Mouse (Mus musculus) myocyte (in vitro differentiated cells): ENCODE measurements at regions not wholly inside any gene's neighbourhood (a gene's known extent, or its start where the extent isn't known, plus 50 kb on each side); places are given as distances from the start of the nearest gene placed in this dataset.

Experiments used
- H3K27me3 ChIP-seq: one replicate; pipeline ENCODE4 v1.6.1; 2011; ENCODE audit not compliant: control insufficient read depth, insufficient read depth, insufficient read length
- H3K36me3 ChIP-seq: one replicate; pipeline ENCODE4 v1.6.1; 2011; ENCODE audit not compliant: control insufficient read depth, insufficient read depth
- H3K4me2 ChIP-seq: one replicate; pipeline ENCODE4 v1.6.1; 2011; ENCODE audit warnings: low read depth, control low read depth
- H3K4me3 ChIP-seq: one replicate; pipeline ENCODE4 v1.5.1; 2011; ENCODE audit warnings: mild to moderate bottlenecking, control low read depth, moderate library complexity
- H3K79me2 ChIP-seq: one replicate; pipeline ENCODE4 v1.6.1; 2011; ENCODE audit not compliant: control insufficient read depth, insufficient read depth
- H3ac ChIP-seq: one replicate; pipeline ENCODE4 v1.6.1; 2011; ENCODE audit not compliant: control insufficient read depth, insufficient read length
- CEBPB ChIP-seq: IDR thresholded peaks from 2 replicates; pipeline ENCODE4 v1.6.1; 2011; ENCODE audit warnings: mild to moderate bottlenecking, moderate library complexity; ENCODE audit not compliant: poor library complexity, insufficient read depth, severe bottlenecking
- E2F4 ChIP-seq: IDR thresholded peaks from one replicate; pipeline ENCODE4 v1.6.1; 2011; ENCODE audit warnings: mild to moderate bottlenecking, control low read depth, moderate library complexity; ENCODE audit not compliant: insufficient read depth
- MAX ChIP-seq: IDR thresholded peaks from one replicate; pipeline ENCODE4 v1.6.1; 2011; ENCODE audit warnings: low read depth, mild to moderate bottlenecking, control low read depth
- MYOD1 ChIP-seq, 3 experiments: IDR thresholded peaks; one replicate each; pipeline ENCODE4 v1.6.1; 2011; ENCODE audit warnings: control low read depth in 2 of 3, low read depth in 2 of 3, mild to moderate bottlenecking in 2 of 3, moderate library complexity in 1 of 3; ENCODE audit not compliant: insufficient read length in 2 of 3, control insufficient read depth in 1 of 3
- MYOG ChIP-seq, 3 experiments: IDR thresholded peaks; one replicate each; pipeline ENCODE4 v1.6.1; 2011; ENCODE audit warnings: control low read depth in 2 of 3, low read depth in 2 of 3, mild to moderate bottlenecking in 2 of 3; ENCODE audit not compliant: insufficient read length in 2 of 3, control insufficient read depth in 1 of 3, insufficient read depth in 1 of 3
- POLR2A ChIP-seq: IDR thresholded peaks from one replicate; pipeline ENCODE4 v1.6.1; 2011; ENCODE audit warnings: low read depth, mild to moderate bottlenecking, control low read depth, moderate library complexity; ENCODE audit not compliant: insufficient read length
- POLR2AphosphoS2 ChIP-seq: IDR thresholded peaks from one replicate; pipeline ENCODE4 v1.6.1; 2011; ENCODE audit warnings: low read depth, control low read depth; ENCODE audit not compliant: insufficient read length
- REST ChIP-seq: IDR thresholded peaks from one replicate; pipeline ENCODE4 v1.6.1; 2011; ENCODE audit warnings: mild to moderate bottlenecking, control low read depth, moderate library complexity; ENCODE audit not compliant: insufficient read depth, insufficient read length
- SRF ChIP-seq: IDR thresholded peaks from one replicate; pipeline ENCODE4 v1.6.1; 2011; ENCODE audit warnings: low read depth; ENCODE audit not compliant: control insufficient read depth, insufficient read length
- TCF12 ChIP-seq: IDR thresholded peaks from one replicate; pipeline ENCODE4 v1.6.1; 2011; ENCODE audit warnings: mild to moderate bottlenecking, control low read depth; ENCODE audit not compliant: poor library complexity, insufficient read depth, severe bottlenecking
- TCF3 ChIP-seq: IDR thresholded peaks from one replicate; pipeline ENCODE4 v1.6.1; 2011; ENCODE audit warnings: low read depth, control low read depth; ENCODE audit not compliant: insufficient read length
- USF1 ChIP-seq: IDR thresholded peaks from one replicate; pipeline ENCODE4 v1.6.1; 2011; ENCODE audit warnings: low read depth, mild to moderate bottlenecking, control low read depth, moderate library complexity

DNA sequence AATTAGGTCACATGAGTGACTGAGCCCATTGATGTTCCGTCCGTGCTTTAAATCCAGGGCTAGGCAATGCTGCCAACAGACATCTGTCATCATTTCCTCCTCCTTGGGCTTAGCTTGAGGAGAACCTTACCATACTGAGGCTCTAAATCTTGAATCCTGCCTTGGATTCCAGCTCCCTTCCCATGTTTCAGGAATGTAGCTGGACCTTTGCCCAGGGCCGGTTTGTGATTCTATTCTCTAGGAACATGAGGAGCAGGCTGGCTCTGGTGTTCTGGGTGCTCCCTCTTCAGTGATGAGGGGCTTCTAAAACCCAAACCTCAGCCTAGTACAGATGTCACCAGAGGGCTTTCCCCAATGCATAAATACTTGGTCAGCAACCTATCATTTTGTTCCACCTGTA, 81.8 kb upstream of the Nhs start:
- H3K4me2 ChIP-seq: no peak overlapping the region
- H3K4me3 ChIP-seq: no peak overlapping the region
- TF ChIP-seq MYOG (IDR thresholded peaks at IDR 0.05; ENCODE audit: control insufficient read depth in 1 of 3, insufficient read depth in 1 of 3, insufficient read length in 2 of 3, low read depth in 2 of 3) (no peak), E2F4 (no peak), REST (no peak), CEBPB (no peak), TCF12 (no peak), TCF3 (no peak), SRF (no peak), MAX (no peak), MYOD1 (IDR thresholded peaks at IDR 0.05; ENCODE audit: control insufficient read depth in 1 of 3, insufficient read length in 2 of 3, low read depth in 2 of 3) (no peak), POLR2AphosphoS2 (no peak), USF1 (no peak), POLR2A (no peak)
- no peak overlapping the region for H3ac ChIP-seq
- no peaks in the 10 kb centered on the region for H3K79me2 ChIP-seq
- no peaks in the 10 kb centered on the region for H3K36me3 ChIP-seq
- H3K27me3 ChIP-seq: no peaks in the 10 kb centered on the region

- H3K79me2 ChIP-seq: no peaks in the 10 kb centered on the region
- no peaks in the 10 kb centered on the region for H3K27me3 ChIP-seq
- no peaks in the 10 kb centered on the region for H3K36me3 ChIP-seq
- H3K4me2 ChIP-seq: no peak overlapping the region
- no peak overlapping the region for H3K4me3 ChIP-seq
- no peak overlapping the region for H3ac ChIP-seq
- TF ChIP-seq SRF: no peak
- TF ChIP-seq REST: no peak
- TF ChIP-seq TCF3: no peak
- no peak for TF ChIP-seq MYOD1 (IDR thresholded peaks at IDR 0.05; ENCODE audit: control insufficient read depth in 1 of 3, insufficient read length in 2 of 3, low read depth in 2 of 3)
- no peak for TF ChIP-seq POLR2AphosphoS2
Measured at GRCm38 (mm10) chrX:162235552-162235951, 76.0 kb upstream of the Nhs start.

- Histone ChIP-seq H3K36me3 (no peaks in the 10 kb centered on the region), H3ac (no peak overlapping the region), H3K27me3 (no peaks in the 10 kb centered on the region), H3K4me3 (no peak overlapping the region), H3K4me2 (no peak overlapping the region), H3K79me2 (no peaks in the 10 kb centered on the region)
- TF ChIP-seq POLR2A (no peak), TCF3 (no peak), MYOG (IDR thresholded peaks at IDR 0.05; ENCODE audit: control insufficient read depth in 1 of 3, insufficient read depth in 1 of 3, insufficient read length in 2 of 3, low read depth in 2 of 3) (no peak), USF1 (no peak), CEBPB (no peak), MAX (no peak), E2F4 (no peak), TCF12 (no peak), POLR2AphosphoS2 (no peak), REST (no peak), SRF (no peak), MYOD1 (IDR thresholded peaks at IDR 0.05; ENCODE audit: control insufficient read depth in 1 of 3, insufficient read length in 2 of 3, low read depth in 2 of 3) (no peak)
Measured at GRCm38 (mm10) chrX:162210848-162211247, 51.3 kb upstream of the Nhs start.
